Mouse (Mus musculus): ENCODE measurements around the gene Ttll5.

The Ttll5 gene

GRCm38 (mm10) chr12:85839371-85840000, 15.0 kb downstream of the Ttll5 start:
- no peak for DNase-seq (ENCODE audit: extremely low read depth, low read depth)

- no peak for DNase-seq (ENCODE audit: extremely low read depth, low read depth)
Observed at GRCm38 (mm10) chr12:85848164-85848958, 23.9 kb downstream of the Ttll5 start.

DNA sequence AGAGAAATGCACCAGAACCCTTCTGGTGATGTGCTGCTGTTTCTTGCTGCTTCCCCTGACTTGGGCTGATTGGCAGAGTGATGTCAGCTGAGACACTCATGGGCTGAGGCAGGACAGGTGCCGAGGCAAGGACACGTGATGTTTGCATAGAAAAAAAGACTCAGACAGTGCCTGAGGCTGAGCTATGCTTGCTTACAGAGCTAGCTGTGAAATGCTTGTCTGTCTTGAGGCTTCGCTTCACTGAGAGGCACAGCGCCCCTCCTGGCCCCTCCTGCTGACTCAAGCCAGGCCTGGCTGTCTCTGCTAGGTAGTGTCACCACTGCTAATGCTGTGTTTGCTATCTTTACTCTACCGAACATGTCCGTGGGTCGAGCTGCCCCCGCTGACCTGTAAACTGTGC, 26.2 kb downstream of the Ttll5 start:
- no peak for DNase-seq (ENCODE audit: extremely low read depth, low read depth)

DNA sequence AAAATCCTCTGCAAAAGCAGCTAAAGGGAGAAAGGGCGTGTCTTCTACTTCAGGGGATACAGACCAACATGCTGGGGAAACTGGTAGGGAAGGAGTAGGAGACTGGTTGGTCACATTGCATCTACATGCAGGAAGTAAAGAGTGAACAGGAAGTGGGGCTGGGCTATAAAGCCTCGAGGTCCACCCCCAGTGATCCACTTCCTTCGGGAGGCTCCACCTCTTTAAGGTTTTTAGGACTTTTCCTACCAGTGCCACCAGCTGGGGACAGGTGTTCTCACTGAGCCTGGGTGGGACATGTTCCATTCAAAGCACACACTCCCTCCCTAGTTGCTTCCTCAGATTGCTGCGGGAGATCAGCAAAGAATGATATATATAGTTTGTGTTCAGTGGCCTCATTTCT, 29.4 kb downstream of the Ttll5 start:
- no peak for DNase-seq (ENCODE audit: extremely low read depth, low read depth)

DNA sequence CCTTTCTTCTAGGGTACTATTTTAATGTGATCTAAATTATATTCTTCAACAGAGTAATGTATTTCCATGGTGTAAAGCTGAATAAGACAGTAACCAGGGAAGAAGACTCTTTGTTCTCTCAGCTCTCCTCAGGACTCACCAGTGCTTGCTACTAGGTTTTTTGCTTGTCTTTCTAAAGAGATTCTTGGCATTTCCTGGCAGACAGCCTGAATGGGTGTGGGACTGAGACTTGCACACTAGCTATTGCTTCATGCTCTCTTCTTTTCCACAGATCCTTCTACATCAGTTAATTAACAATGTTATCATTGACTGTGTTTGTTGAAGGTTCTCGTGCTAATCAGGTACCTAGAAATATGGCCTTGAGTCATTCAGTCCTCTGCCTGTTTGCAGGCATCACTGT, 29.8 kb downstream of the Ttll5 start:
- DNase-seq (ENCODE audit: extremely low read depth, low read depth) = no peak

DNA sequence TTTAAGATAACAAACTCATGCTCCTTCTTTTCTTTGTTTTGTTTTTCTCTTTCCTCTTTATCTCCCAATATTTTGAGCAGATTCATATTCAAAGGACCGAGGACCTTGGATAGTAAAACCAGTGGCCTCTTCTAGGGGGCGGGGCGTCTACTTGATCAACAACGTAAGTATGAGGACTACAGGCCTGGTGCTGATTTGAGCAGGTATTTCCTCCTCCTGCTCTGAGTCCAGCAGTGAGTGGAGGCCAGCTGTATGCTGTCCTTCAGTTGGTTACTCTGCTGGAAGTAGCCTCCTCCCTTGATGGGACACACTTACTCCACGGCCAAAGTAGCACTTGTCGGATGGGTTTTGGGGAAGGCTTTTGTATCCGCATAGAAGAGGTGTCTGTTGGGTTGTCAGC, 32.8 kb downstream of the Ttll5 start:
- no peak for DNase-seq (ENCODE audit: extremely low read depth, low read depth)

DNA sequence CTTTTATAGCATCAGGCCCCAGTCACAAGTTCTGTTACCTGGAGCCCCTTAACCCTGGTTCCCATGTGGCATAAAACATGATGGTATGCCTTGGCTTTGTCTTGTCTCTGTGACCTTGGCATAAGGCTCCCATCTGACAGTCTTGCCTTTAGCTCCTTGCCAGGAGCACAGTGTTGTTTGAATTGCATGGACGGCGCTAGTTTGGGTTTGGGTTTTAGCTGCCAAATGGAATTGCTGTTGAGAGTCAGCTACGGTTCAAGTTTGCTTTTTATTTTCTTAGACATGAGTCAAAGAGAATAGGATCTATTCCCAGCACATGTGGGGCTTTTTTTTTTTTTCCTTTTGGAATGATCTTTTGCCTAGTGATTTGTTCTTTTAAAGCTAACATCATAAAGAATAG, 34.7 kb downstream of the Ttll5 start:
- no peak for DNase-seq (ENCODE audit: extremely low read depth, low read depth)

GRCm38 (mm10) chr12:85859511-85860189, 35.2 kb downstream of the Ttll5 start:
- DNase-seq (ENCODE audit: extremely low read depth, low read depth) = no peak

DNA sequence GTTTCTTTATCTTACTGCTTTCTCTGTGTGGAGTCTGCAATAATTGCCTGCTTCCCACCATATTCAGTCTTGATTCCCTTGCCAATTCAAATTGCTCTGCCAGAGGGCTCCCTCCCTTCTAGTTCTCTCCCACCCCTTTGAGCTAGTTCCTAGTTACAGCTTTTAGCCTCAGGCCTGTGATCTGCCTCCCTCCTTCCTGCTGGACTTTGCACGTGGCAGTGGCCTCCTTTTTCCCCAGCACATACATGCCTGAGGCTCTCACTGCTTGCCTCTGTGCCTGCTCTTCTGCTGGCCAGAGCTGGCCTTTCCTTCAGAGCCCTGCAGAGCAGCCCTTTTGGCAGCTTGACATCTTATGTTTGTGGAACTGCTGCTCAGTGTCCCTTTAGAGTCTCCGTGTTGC, 38.1 kb downstream of the Ttll5 start:
- DNase-seq (ENCODE audit: extremely low read depth, low read depth) = no peak

DNA sequence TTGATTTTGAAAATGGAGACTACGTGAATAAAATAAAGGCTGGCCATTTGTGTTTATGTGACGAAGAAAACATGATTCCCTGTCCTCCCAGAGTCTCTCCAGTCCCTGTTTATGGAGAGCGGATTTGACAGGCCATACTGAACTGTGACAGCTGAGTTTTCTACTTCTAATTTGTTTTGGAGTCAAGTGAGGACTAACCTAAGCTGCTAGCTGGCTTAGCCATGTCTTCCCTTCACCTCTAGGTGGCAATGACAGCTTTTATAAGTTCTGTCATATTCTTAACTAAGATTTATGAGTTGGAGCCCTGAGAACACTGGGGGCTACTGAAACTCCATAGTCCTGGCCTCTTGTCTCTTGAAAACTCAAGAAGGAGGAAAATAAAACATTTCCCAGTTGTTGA, 41.1 kb downstream of the Ttll5 start:
- no peak for DNase-seq (ENCODE audit: extremely low read depth, low read depth)

- DNase-seq (ENCODE audit: extremely low read depth, low read depth) = no peak
Observed at GRCm38 (mm10) chr12:85866624-85867023, 42.2 kb downstream of the Ttll5 start.

- no peak for DNase-seq (ENCODE audit: extremely low read depth, low read depth)
Observed at GRCm38 (mm10) chr12:85867125-85867524, 42.7 kb downstream of the Ttll5 start.

GRCm38 (mm10) chr12:85869423-85869822, 45.0 kb downstream of the Ttll5 start:
- no peak for DNase-seq (ENCODE audit: extremely low read depth, low read depth)

DNA sequence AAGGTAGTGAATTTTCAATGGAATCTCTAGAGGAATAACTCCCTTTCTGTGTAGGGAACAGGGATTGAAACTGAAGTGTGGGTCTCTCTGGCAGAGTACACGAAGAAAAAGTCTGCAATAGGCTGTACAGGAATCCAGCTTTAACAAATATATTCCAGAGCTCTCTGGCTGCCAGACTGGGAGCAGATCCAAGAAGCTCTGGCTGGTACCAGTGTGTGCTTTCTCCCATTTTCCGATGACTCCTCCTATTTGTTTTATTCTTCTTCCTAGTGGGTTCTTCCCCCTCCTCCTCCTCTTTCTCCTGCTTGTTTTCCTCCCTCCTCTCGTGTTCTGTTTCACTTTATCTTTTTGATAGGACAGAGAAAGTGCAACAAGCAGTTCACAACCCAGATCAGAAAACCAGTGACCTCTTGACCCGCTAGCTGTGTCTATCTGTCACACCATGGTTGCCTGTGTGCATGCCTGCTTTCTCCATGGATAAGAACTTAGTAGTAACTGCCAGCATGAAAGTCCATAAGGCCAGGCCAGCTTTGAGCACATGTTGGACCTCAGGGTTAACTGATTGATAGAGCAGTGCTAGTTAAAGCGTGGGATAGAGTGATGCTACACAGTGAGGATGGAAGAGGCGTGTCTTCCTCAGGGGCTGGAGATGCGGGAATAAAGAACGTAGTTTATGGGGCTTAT, 55.3 kb downstream of the Ttll5 start:
- no peak for DNase-seq (ENCODE audit: extremely low read depth, low read depth)

GRCm38 (mm10) chr12:85885024-85885423, 60.6 kb downstream of the Ttll5 start:
- DNase-seq (ENCODE audit: extremely low read depth, low read depth) = no peak

GRCm38 (mm10) chr12:85890054-85890453, 65.6 kb downstream of the Ttll5 start:
- DNase-seq (ENCODE audit: extremely low read depth, low read depth) = no peak

DNA sequence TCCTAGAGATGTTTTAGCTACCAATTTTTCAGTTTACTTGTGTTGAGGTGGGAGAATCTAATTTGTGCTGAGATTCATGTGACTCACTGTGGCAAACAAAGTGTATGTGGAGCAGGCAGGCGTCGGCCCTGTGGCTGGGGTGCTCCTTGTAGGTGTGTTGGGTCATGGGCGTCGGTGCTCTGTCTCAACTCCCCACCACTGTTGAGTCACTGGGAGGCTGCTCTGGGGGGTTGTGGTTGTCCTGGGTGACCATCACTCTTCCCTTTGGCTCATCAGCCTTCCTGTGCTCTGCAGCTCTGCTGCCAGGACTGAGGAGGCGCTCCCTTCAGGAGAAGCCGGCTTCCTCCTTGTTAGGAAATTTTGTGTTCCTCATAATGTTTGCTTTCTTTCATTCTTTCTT, 79.5 kb downstream of the Ttll5 start:
- DNase-seq (ENCODE audit: extremely low read depth, low read depth) = no peak

DNA sequence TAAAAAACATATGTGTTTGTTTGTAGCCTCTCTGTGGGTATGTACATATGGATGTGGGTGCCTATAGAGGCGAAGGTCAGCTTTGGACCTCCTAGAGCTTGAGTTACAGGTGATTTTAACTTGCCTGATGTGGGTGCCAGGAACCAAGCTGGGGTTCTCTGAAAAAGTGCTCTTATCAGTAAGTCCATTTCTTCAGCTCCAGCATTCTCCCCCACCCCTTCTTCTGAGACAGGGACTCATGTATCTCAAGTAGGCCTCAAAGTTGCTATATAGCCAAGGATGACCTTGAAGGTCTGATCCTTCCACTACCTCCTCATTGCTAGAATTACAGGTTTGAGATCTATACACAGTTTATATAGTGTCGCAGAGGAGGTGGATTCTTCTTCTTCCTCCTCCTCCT, 81.2 kb downstream of the Ttll5 start:
- no peak for DNase-seq (ENCODE audit: extremely low read depth, low read depth)

- DNase-seq (ENCODE audit: extremely low read depth, low read depth) = no peak
Observed at GRCm38 (mm10) chr12:85907896-85908295, 83.4 kb downstream of the Ttll5 start.

DNA sequence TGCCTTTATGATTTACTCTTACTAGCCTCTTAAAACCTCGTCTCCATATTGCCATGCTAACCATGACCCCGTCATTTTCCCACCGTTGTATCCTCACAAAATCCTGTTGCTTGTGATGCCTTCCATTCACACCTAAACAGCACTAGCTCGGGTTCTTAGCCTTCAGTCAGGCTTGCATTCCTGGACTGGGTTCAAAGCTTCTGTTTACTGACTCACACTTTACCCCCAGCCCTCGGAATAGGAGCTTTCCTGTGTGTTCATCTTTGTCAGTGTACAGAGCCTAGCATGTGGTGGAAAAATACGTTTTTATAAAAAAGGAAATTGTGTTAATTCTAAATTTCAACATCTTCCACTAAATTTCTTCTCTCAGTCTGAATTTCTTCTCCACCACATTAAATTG, 86.4 kb downstream of the Ttll5 start:
- DNase-seq (ENCODE audit: extremely low read depth, low read depth) = no peak

GRCm38 (mm10) chr12:85912712-85913504, 88.4 kb downstream of the Ttll5 start:
- no peak for DNase-seq (ENCODE audit: extremely low read depth, low read depth)
